Mouse (Mus musculus) forebrain, postnatal 0 days (tissue): Measurements from ENCODE around the gene Hhat. TPM values are rescaled to one million over a fixed set of nuclear protein-coding genes. Genes with fewer than 3 reads are reported as not detected.

Experiments used
- ATAC-seq: fragments of 200-750 bp; cut with Nextera tagmentation; 2 replicates; pipeline ENCODE4 v1.8.0; 2017; ENCODE audit warnings: mild to moderate bottlenecking, moderate library complexity
- DNase-seq: peaks from one replicate; pipeline ENCODE4 v3.0.0-alpha.2; 2015
- H3K27ac ChIP-seq: fragments of 300-500 bp; sonication (generic); 2 replicates; pipeline ENCODE4 v1.5.1; 2014; ENCODE audit warnings: low read depth, mild to moderate bottlenecking, antibody characterized with exemption, low read length, moderate library complexity, mixed read lengths
- H3K27me3 ChIP-seq: fragments of 300-500 bp; sonication (generic); 2 replicates; pipeline ENCODE4 v1.6.1; 2014; ENCODE audit warnings: mild to moderate bottlenecking, low read length, mixed read lengths; ENCODE audit not compliant: insufficient read depth
- H3K36me3 ChIP-seq: fragments of 300-500 bp; sonication (generic); 2 replicates; pipeline ENCODE4 v1.6.1; 2014; ENCODE audit warnings: mild to moderate bottlenecking, moderate library complexity; ENCODE audit not compliant: insufficient read depth
- H3K4me1 ChIP-seq: fragments of 300-500 bp; sonication (generic); 2 replicates; pipeline ENCODE4 v1.6.1; 2014; ENCODE audit warnings: antibody characterized with exemption; ENCODE audit not compliant: insufficient read depth
- H3K4me2 ChIP-seq: fragments of 300-500 bp; sonication (generic); 2 replicates; pipeline ENCODE4 v1.6.1; 2014; ENCODE audit warnings: low read depth, mild to moderate bottlenecking, moderate library complexity
- H3K4me3 ChIP-seq: fragments of 300-500 bp; sonication (generic); 2 replicates; pipeline ENCODE4 v1.5.1; 2014; ENCODE audit warnings: low read depth, low read length, mixed read lengths
- H3K9ac ChIP-seq: fragments of 300-500 bp; sonication (generic); 2 replicates; pipeline ENCODE4 v1.6.1; 2014; ENCODE audit warnings: mild to moderate bottlenecking
- H3K9me3 ChIP-seq: fragments of 300-500 bp; sonication (generic); 2 replicates; pipeline ENCODE4 v1.6.1; 2016; ENCODE audit warnings: low read length
- CTCF ChIP-seq: sonication (generic); IDR thresholded peaks from 2 replicates; pipeline ENCODE4 v1.5.1; 2016; ENCODE audit warnings: antibody characterized with exemption, control low read depth, low read depth
- WGBS: fragments of 180-500 bp; shearing (Covaris S2); extraction: QIAGEN DNeasy Blood & Tissue Kit; methylation state at CpG from one replicate; pipeline ENCODE4 v1.1.7; 2014; 5-methylcytosine and 5-hydroxymethylcytosine counted together
- polyA plus RNA-seq: library from polyadenylated mRNA; unstranded; fragments of >200 nt; fragmentation: Nextera tagmentation; extraction: Ambion mirVana; gene quantifications from 2 replicates; pipeline ENCODE4 v1.2.1, GENCODE M21; 2015
- total RNA-seq: library from RNA; depleted of rRNA; stranded (reverse); fragments of >200 nt; gene quantifications from 2 replicates; pipeline ENCODE4 v1.2.3, GENCODE M21; 2014; rRNA removed

Gene Hhat
- 2.6 and 2.8 TPM in 2 replicates for total RNA-seq
- 1.8 TPM in 2 replicates for polyA plus RNA-seq

DNA sequence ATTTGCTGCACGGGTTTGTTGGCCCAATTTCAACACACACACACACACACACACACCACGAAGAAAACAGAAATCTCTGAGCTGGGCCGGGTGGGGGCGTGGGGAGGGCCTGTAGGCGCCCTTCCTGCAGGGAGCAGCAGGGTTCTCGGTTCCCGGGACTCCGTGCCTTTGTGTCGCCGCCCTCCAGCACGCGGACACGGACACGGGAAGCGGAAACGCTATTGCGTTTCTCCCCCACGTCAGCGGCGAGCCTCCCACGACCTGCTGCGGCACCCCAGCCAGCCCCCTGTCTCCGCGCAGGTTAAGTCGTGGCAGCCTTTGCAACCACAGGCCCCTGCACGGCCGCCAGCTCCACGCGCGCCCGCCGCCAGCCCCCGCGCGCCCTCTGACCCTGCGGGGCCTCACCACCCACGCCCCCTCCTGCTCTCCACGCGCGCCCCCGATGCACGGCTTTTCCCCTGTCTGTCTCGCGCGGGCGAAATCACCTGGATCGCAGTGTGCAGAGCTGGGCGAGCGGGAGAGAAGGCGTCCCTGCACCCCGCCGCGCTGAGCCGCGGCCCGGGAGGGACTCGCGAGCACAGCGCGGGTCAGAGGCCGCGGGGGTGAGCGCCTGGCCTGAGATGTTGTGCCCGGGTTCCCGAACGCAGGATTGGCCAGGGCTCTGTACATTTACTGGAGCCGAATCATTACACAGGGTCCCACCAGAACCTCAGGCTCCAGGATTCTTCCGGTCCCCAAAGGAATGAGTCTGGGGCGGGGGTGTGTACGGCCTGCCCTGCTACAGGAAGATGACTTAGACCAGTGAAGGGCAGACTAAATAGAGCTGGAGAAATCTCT, at the start of gene Hhat:
Hhat (minus strand) TSS at position 729 of the 837 bp plus-strand sequence.
- 3% methylated on average over 70 of the region's 70 CpGs for whole genome bisulfite sequencing
- Histone ChIP-seq H3K4me1 (peaks cover 7% of the 10 kb centered on the region; the same call in 1 of the 2 replicates), H3K9ac (peak within 1 kb of the TSS; percentile 86), H3K36me3 (no peaks in the 10 kb centered on the region), H3K4me2 (peak within 1 kb of the TSS; percentile 99), H3K9me3 (no peaks in the 10 kb centered on the region), H3K4me3 (peak within 1 kb of the TSS; percentile 63), H3K27ac (peak within 1 kb of the TSS; percentile 92), H3K27me3 (no peaks in the 10 kb centered on the region)
- ATAC-seq: peak; percentile 89
- DNase-seq: peak; percentile 82
- TF ChIP-seq CTCF: 0 out of 2 replicates have a peak, but pooled peaks have one; percentile 9

DNA sequence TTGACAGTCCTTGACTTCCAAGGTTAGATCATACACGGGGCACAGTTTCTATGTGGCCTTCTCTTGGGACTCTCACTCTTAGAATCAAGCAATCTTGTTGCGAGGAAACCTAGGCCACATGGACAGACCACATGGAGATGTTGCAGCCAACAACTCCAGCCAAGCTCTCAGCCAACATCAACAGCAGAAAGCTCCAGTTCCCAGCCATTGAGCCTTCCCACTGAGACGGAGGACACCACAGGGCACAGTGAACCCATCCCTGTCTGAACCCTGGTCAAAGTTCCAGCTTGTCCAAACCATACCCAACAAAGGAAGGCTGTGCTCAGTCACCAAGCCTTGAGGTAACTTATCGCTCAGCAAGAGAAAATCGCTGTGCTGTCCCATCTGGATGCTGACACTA, 47.3 kb upstream of the Hhat start:
- ATAC-seq (no peak), DNase-seq (no peak)
- H3K9ac ChIP-seq: no peak overlapping the region
- H3K36me3 ChIP-seq: no peaks in the 10 kb centered on the region
- H3K4me3 ChIP-seq: no peak overlapping the region
- no peaks in the 10 kb centered on the region for H3K4me1 ChIP-seq
- no peaks in the 10 kb centered on the region for H3K27me3 ChIP-seq
- WGBS: 88% methylated on average over 5 of the region's 5 CpGs
- no peak overlapping the region for H3K27ac ChIP-seq
- TF ChIP-seq CTCF: no peak
- H3K9me3 ChIP-seq: no peaks in the 10 kb centered on the region
- no peak overlapping the region for H3K4me2 ChIP-seq

DNA sequence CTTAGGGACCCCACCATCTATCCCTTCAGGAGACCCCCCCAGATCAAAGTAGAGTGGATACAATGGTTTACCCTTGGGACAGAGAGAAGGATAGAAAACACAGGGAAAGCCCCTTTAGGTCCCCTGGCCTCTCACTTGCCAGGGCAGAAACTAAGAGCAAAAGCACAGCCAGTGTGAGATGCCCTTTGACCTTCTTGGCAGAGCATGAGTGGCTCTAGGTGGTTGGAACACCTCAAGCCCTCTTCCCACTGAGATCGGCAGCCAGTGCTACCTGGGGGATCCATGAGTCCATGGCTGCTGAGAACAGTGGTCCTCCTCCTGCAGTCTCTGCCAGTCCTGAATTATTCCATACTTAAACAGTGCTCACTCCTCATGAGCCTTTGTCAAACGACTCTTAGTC, 44.8 kb upstream of the Hhat start:
- 59% methylated on average over 2 of the region's 2 CpGs for WGBS
- TF ChIP-seq CTCF: no peak
- no peak for ATAC-seq
- DNase-seq: no peak
- no peaks in the 10 kb centered on the region for H3K36me3 ChIP-seq
- H3K4me2 ChIP-seq: no peak overlapping the region
- no peak overlapping the region for H3K4me3 ChIP-seq
- H3K27ac ChIP-seq: no peak overlapping the region
- no peaks in the 10 kb centered on the region for H3K9me3 ChIP-seq
- no peaks in the 10 kb centered on the region for H3K27me3 ChIP-seq
- H3K9ac ChIP-seq: no peak overlapping the region
- no peaks in the 10 kb centered on the region for H3K4me1 ChIP-seq

DNA sequence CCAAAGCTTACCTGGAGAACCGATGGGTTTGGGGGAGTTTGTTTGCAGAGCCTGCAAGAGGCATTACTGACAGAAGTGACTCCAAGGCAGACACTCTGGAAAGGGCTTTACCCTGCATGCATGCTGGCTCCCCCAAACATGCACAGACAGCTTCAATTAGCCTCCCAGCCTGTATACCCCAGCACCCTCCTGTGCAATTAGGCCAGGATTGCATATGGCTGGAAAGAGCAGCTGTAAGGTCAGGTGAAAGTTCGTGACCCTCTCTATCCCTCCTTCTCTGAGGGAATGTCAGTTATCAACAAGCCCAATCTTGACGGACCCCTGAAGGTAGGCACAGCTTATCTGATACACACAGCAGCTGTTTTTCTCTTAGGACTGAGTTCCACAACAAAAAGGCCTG, 43.7 kb upstream of the Hhat start:
- H3K27me3 ChIP-seq: no peaks in the 10 kb centered on the region
- H3K4me2 ChIP-seq: no peak overlapping the region
- H3K27ac ChIP-seq: no peak overlapping the region
- no peak for TF ChIP-seq CTCF
- H3K9ac ChIP-seq: no peak overlapping the region
- DNase-seq (no peak), ATAC-seq (no peak)
- H3K4me1 ChIP-seq: no peaks in the 10 kb centered on the region
- no peak overlapping the region for H3K4me3 ChIP-seq
- 26% methylated on average over 3 of the region's 3 CpGs for WGBS
- H3K9me3 ChIP-seq: no peaks in the 10 kb centered on the region
- no peaks in the 10 kb centered on the region for H3K36me3 ChIP-seq

DNA sequence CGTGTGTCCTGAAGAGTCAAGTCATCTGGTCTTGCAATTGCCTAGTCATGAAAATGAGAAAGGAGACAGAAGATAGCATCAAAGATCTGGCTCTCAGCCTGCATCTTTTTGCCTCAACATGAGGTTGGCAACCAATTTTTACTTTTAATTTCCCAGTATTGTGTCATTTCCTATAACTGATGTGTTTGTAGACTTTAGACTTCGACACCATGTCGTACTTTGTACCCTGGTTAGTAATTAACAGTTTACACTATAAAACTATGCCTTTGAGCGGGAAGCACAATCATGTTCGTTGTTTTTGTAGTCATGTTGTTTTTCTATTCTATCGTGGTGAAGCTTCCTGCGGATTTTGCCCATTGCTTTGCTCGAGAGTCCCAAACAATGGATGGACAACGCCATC, 41.7 kb upstream of the Hhat start:
- Histone ChIP-seq H3K36me3 (no peaks in the 10 kb centered on the region), H3K4me3 (no peak overlapping the region), H3K27me3 (no peaks in the 10 kb centered on the region), H3K9me3 (no peaks in the 10 kb centered on the region), H3K4me2 (no peak overlapping the region), H3K9ac (no peak overlapping the region), H3K27ac (no peak overlapping the region), H3K4me1 (no peaks in the 10 kb centered on the region)
- ATAC-seq (no peak), DNase-seq (no peak)
- 86% methylated on average over 9 of the region's 9 CpGs for WGBS
- TF ChIP-seq CTCF: no peak

DNA sequence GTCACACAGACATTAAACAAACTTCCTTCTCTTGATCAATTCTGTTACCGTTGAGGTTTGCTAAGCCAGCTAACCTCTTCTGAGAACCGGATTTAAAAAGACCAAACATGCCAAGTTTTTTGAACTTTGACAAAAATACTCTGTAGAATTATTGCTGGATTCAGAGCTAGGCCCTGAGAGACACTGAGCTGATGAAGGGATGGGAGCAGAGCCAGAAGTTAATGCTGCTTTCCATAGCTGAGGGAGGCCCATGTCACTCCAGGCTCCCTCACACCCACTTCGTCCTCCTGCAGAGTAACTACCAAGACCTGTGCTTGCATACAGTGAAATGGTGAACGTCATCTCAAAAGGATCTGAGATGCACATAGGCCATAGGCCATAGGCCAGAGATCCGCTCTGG, 41.3 kb upstream of the Hhat start:
- Histone ChIP-seq H3K9ac (no peak overlapping the region), H3K27ac (no peak overlapping the region), H3K4me3 (no peak overlapping the region), H3K36me3 (no peaks in the 10 kb centered on the region), H3K4me2 (no peak overlapping the region), H3K9me3 (no peaks in the 10 kb centered on the region), H3K27me3 (no peaks in the 10 kb centered on the region), H3K4me1 (no peaks in the 10 kb centered on the region)
- WGBS: 90% methylated on average over 5 of the region's 5 CpGs
- DNase-seq (no peak), ATAC-seq (no peak)
- no peak for TF ChIP-seq CTCF
